Mouse (Mus musculus) lung, postnatal 4 days (tissue): ENCODE results near the gene Hdac4.

Source experiments
- DNase-seq, 2 experiments: peaks; one replicate each; pipeline ENCODE4 v3.0.0; 2021

Gene Hdac4

DNA sequence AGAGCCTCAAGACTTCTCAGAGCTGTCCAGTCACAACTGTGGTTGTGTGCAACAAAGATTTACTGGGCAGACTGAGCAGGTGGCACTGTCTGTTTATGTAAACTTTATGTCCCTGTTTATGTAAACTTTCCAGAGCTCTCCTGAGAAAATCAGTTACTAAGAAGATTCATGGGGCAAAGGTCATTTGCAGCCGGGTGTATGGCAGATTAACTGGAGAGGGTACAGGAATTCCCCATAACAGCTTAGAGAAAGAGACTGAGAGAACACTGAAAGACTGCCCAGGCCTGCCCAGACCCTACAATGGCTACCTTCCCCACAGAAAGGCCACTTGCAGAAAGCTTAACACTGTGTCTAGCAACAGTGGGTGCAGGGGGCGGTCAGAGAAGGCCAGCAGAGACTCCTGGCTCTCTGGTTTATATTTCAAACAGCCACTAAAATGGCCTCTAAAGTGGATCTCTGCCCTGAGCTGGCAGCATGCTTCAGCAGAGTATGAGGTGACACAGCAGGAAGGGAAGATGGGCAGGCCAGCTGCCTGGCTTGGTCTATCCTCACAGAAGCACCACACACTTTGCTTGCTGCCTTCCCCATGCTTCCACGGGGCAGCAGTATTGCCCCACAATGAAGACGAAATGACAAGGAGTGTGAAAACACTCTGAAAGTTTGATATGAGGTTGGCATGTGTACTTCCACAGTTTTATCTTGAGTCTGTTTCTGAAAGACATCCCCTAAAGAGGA is 179.4 kb downstream of the Hdac4 start:
- DNase-seq = peak in 1 of 2 experiments; percentile 26

DNA sequence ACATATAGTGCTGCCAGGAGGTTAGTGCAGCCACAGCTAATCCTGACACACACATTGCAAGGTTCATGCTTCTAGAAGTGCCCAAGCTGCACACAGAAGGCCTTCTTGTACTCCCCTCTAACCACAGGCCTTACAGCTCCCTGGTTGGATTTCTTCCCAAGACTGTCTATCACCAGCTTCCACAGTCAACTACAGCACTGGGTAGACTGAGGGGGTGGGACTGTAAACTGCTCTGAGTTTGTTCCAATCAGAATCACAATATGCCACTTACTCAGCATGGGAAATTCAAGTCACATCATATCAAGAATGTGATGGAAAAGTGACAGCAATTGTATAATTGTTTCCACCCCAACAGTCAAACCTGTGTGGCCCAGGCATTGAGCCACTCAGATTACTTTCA is 180.2 kb downstream of the Hdac4 start:
- DNase-seq = no peak

DNA sequence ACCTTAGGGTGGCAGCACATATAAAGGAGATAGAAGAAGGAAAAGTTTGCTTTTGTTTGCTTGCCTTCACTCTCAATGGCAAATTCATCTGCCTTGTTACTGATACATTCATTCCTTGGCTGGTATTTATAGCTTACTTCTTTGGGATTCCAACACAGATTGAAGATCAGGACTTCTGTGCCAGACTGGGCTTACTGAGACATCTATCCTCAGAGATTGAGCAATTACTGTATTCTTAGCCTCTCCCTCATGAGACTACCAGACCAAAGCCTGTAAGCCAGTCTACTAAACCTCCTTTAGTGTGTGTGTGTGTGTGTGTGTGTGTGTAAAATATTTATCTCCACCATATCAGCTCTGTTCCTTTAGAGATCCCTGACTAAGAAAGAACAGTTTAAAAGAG is 181.0 kb downstream of the Hdac4 start:
- no peak for DNase-seq

DNA sequence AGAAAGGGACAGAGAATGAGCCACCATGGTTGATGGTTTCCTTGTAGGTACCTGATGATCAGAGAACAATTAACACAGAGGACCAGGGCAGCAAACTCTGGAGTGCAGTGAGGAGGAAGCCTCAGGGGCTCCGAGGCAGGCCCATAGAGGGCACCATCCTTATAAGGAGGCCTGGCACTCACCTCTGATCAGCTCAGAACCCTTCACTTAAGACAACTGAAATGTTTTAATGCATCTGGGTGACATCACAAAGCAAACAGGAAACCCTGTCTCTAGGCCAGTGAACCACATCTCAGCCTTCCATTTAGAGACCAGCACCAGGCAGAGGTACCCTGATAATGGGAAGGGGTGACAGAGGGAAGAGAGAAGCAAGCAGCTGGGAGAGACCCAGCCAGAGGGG is 188.8 kb downstream of the Hdac4 start:
- DNase-seq = no peak

DNA sequence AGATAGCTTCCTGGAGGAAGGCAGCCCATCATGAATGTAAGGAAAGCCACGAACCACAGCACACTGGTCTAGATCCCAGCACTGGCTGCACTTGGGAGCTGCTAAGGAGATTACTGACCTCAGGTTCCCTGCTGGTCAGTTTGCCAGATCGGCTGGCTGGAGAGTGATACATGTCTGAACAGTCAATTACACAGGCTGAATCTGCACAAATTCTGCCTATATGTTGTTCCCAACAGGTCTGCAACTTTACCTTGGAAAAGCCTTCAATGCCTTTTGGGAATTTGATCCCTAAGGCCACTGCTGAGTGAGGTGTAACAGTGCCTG is 189.9 kb downstream of the Hdac4 start:
- no peak for DNase-seq

DNA sequence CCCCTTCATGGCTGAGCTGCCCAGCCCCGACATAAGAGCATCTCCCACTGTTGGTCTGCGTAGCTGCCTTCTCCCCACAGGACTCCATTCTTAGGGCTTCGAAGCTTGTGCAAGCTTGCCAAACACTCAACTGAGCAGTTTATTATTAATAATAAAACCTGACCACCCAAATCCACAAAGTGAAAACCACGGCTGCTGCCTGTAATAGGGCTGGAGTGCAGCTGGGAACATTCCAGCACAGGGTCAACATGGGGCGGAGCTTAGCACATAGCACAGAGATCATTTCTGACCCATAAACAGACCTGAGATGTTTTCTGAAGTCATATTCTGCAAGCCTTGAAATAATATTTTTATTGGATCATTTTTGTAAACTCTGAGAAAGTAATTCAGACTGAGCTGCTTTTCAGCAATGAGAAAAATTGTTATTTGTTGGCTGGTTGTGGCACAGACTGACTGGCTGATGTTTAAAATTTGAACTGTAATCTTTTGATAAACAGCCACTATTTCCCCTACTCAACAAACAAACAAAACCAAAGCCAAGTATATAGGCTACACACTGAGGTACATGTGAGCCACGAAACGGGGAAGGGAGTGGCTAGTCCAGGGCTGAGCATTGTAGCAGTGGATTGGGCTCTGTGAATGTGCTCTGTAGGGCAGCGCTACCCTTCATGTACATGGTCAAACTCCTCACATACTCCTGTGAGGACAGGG is 190.4 kb downstream of the Hdac4 start:
- peak; percentile 32 to 53 for DNase-seq

DNA sequence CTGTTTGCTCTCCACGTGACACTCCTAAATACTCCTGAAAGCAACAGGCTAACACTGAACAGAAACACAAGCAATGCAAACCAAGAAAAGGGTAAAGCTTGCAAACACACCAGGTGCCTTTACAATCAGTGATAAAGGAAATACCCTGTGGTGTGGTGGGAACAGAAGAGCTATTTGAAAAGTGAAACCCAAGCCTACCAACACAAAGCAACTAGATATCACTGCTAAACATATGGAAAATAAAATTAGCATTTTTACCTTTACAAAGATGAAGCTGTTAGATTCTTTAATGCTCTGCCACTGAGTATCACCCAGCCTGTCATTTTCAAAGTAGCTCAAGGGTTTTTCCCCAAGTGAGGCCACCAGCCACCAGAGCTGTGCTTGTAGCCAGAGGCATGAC is 191.4 kb downstream of the Hdac4 start:
- no peak for DNase-seq

DNA sequence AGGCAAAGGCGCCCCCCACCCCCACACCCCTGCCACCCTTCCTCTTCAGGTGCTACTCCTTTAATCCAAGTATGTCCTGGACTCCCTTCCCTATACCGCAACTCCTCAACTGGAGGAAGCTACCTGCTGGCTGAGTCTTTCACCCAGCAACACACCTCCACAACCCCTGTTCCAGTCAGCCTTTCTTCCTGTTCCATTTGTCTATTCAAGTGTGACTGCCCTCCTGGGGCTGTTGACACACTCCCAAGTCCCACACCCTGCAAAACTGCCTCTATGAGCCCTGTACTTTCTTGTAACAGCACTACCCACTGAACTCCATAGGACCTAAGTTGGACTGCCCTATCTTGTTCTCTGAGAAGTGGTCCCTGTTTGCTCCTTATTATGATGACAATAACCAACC is 195.3 kb downstream of the Hdac4 start:
- DNase-seq = no peak

DNA sequence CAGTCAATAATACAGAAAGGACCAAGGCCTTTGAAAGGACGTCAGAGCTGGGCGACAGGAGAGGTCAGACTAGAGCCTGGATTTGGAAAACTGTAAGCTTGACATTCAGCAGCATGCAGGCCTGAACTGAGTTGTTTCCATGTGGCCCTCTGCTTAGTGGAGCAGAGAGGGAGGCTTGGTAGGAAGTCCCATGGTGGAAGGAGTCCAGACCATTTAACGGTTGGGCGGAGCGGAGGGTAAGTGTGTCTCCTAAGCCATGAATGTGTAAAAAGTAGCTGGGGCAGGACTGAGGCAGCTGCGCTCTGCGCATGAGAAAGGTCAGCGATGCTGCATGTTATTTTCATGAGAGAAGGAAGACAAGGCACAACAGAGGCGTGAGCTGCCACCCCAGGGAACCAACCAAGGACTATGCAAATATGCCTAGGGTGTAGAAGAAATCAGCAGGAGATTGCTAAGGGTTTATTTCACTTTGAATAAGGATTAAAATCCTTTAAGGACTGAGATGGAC is 201.8 kb downstream of the Hdac4 start:
- DNase-seq = no peak

DNA sequence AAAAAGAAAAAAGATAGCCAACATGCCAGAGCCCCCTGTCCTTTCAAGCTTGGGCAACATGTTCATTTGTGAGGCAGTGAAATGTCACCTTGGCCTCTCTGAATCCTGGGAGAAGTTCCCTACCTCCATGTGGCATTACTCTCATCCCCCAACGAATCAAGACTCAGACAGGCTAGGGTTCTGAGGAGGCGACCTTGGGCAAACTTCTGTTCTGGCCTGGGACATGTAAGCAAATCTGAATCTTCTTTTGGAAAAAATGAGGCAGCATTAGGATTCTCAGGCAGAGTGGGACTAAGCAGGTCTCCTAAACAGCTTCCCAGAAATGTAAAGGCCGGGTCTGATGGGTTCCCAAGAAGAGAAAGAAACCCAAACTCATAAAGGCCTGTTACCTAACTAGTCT is 202.8 kb downstream of the Hdac4 start:
- DNase-seq = no peak

DNA sequence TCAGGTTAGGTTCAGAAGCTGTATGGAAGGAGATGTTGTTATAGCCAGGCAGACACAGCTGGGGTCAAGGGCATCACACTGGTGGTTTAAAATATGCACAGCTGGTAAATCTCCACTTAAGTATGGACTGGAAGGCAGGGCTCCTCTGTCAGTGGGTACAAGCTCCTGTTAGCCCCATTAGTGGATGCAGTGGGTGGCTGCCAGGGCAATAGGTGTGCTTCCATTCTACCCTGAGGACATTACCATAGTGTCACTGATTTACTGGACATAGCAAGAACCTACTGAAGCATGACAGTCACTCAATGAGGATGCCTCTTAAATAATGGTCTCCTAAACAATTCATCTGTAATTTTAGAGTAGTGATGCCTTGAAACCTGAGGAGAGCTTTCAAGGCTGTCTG is 203.9 kb downstream of the Hdac4 start:
- no peak for DNase-seq

DNA sequence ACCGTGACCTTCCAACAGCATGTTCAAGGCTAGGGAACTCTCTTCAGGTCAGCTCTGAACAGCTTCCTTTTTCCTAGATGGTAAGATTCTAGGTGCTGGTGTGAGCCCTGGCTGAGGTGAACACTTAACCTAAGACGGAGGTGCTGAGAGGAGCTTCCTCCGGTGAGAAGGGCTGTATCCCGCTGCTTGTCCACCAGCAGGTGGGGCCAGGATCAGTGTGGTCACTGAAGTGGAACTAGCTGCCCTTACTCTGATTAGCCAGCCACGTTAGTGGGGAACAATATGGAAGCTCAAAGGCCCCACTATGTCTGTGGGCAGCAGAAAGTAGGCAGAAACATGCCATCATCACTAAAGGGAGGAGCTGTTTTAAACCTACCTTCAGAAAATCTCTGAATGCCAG is 204.6 kb downstream of the Hdac4 start:
- DNase-seq = no peak

DNA sequence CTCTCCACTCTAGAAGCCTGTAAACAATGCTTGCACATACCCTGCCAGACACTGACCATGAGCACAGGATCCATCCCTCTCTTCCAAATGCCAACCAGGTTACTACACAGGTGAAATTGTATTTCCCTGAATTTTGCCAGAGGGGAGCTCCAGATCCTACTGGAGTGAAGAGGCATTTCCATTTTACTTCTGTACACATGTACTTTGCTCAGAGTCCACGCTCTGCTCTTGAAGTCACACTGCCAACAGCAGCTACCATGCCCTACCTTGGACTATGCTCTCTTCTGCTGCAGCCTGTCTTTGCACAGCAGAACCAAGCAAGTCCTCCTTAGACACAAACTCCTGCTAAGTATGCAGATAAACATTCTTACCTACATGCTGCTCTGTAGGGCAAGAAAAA is 206.6 kb downstream of the Hdac4 start:
- DNase-seq = no peak

DNA sequence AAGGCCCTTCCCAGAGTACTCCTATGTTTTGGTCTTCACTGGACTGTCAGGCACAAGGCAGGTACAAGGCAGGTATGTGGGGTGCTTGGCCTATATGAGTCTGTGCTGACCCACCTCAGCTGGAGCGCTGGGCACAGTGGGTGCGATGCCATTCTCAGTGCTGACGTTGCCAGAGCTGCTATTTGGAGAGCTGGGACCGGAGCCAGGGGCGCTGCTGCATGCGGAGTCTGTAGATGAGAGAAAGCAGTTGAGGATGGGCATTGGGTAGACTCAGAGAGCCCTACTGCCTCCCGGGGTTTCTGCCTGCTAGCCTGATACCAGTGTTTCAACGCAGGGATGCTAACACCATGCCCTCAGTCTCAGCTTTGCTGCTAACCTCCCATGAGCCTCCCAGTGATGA is 208.1 kb downstream of the Hdac4 start:
- peak in 1 of 2 experiments; percentile 15 for DNase-seq

DNA sequence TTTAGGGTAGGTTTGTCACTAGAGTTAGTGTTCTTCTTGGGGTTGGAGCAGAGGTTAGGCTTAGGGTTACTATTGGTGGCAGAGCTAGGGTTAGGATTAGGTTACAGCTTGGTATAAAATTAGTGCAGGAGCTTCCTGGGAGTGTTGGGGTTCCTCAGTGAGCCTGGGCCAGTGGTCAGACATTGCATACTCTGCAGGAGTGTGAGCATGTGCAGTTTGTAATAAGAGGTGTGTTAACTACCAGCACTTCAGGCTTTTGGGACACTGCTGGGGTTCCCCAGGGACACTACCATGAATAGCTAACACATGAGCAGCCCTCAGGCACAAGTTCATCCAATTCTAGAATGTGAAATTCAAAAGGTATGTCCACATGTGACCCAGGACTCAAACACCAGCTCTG is 209.7 kb downstream of the Hdac4 start:
- DNase-seq = peak in 1 of 2 experiments; percentile 6

DNA sequence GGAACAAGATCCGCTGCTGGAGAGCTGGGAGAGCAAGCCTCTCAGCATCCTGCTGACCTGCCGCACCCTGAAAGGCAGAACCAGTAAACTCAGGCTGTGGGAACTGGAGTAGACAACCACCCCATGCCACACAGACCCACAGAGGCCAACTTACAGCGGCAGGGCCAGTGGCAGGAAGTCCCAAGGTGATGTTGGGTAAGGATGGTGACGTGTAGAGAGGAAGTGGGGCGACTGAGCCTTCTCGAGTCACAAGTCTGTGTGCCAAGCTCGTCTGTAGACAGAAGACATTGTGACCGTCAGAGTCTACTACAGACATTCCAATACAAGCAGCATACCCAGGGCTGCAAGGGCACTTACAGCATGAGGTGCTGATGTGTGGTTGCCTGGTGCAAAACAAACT is 211.0 kb downstream of the Hdac4 start:
- peak; percentile 50 to 57 for DNase-seq

DNA sequence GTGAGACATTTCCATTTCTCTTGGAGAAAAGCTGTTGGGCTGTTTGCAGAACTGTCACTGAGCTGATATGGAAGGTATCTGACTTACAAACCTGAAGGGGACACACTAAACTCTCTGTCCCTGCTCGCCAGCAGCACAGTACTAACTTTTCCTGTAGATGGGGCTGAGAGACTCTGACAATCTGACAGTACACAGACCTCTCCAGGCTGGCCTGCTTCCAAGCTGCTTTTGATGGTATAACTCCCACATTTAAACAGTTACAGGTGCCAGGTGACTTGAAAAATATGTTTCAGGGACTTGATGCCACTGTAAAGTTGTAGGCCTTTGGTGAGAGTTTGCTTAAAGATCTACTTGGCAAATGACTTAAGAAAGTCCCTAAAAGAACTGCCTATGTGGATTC is 214.1 kb downstream of the Hdac4 start:
- DNase-seq = no peak

DNA sequence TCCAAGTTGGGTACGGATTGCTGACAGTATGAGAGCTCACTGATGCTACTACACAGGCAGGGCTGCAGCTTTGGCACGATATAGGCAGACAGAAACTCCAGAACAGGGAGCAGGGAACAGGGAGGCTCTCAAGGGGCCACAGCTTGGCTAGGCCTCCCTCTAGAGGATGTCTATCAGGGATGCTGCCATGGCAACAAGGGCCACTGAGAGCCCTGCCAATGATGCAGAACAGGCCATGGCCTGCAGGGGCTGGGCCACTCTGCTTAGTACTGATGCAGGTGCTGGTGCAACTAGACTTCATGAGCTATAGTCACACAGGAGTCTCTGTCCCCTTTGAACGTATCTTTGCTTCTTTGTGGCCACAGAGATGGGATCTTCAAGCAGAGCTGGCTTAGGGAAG is 217.1 kb downstream of the Hdac4 start:
- no peak for DNase-seq

DNA sequence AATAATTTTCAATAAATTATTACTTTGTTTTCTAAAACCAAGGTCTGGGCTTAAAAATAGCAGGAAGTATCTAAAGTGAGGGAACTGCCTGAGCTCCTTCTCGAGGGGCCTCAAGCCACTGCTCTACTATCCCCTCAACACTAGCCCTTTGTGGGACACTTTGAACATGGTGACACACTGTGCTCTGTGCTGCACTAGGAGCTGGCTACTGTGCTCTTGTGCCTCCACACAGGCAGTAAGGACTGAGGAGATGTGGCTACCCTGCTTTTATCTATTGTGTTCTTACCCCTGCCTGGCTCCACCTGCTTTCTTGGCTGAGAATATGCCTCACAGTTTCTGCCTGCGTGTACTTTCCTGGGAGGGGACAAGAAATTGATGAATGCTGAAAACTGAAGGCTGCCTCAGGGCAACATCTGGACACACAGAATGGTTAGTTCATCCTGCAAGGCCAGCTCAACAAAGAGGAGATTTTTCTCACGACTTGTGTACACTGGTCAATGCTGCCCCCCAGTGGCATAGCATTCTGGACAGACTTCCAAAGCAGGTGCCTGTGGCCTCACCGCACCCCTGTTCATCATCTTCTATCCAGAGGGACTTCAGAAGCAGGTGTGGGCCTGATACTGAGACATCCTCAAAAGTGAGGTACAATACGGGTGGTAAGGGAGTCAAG is 226.7 kb downstream of the Hdac4 start:
- DNase-seq = peak in 1 of 2 experiments; percentile 53

DNA sequence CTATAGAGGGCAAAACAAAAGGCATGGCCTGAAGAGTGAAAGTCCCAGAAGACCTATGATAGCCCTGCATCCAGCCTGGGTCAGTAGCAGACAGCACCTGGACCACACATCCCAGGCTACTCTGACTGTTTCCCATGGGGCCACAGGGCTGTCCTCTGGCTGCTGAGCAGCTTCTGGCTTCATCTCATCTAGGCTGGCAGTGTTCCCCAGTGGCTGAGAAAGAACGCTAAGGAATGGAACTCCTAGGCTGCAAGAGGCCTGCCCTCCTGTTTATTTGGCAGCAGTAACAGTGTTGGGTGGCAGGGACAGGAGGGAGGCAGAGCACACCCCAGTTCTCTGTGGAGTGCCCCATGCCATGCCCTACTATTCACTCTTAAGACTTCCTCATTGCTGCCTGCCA is 228.5 kb downstream of the Hdac4 start:
- no peak for DNase-seq

DNA sequence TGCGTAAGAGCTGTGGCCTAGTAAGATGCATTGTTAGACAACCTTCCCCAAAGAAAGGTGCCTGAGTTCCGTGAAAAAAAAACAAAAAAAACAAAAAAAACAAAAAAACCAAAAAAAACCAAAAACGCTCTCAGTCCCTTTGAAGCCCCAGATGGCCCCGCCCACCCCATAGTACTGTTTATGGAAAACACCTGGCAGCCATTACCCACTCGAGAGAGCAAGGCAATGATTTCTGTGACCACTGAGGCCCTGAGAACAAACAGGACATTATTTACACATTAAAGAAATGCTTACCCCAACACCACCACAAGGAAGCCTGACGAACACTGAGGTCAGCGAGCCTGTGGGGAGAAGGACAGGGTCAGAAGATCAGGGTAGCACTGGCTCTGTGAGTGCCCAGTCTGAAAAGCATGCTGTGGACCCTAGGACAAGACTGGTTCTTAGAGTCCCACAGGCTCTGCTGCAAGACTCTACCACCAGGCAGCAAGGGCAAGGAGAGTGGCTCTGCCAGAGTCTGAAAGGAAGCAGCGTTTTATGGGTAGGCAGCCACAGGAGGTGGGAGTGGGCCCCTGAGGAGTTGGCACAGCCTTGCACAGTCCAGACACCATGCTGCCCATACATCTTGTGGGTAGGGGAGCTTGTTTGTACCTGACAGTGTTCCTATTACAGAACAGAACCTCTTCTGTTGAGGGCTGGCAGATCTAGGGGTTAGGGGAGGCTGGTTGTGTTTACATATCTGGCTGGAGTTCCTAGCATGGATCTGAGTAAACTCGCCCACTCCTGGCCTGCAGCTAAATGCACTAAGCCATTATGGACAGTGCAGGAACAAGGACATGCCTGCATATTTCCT is 230.8 kb downstream of the Hdac4 start:
- no peak for DNase-seq

DNA sequence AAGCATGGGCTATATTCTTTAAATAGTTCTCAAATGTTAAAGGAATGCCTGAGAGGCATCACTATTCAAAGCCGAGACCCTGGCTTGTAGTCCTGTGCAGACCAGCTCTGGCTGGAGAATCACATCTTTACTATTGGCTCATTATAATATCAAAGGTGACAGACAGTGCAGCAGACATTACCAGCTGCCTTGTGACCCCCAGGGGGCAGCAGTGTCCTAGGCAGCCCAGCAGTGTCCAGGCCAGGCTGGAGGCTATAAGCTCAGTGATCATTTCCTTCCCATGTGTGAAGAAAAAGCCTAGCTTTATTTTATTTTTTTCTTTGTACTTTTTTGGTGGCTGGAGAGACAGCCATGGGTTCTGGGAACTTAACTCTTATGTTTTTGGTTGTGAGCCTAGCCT is 233.2 kb downstream of the Hdac4 start:
- DNase-seq = peak; percentile 62 to 77

DNA sequence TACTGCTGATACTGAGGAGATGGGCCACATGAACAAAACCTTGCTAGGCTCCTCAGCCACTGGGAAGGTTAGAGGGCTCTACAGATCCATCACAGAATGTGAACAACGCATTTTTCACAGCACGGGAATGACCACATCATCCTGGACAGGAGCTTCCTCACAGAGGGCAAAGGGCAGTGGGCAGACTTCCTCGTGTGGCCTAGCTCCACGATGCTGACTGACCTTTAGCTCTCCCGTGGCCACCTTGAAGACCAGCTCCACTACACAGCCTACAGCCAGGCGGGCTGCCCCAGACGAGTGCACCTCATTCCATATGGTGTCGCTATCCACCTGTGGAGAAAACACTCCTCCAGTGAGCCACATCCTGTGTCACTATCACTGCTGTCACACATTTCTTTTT is 234.3 kb downstream of the Hdac4 start:
- DNase-seq = no peak
